Mouse (Mus musculus) stomach, postnatal 0 days (tissue): ENCODE results near the gene Trpv6.

ENCODE experiments used
- CTCF ChIP-seq: IDR thresholded peaks from 2 replicates; pipeline ENCODE4 v1.5.1; 2016; ENCODE audit warnings: antibody characterized with exemption, low read depth, mild to moderate bottlenecking, moderate library complexity
- EP300 ChIP-seq: optimal IDR thresholded peaks from 2 replicates; pipeline ENCODE3; 2016; ENCODE audit warnings: antibody characterized with exemption

DNA sequence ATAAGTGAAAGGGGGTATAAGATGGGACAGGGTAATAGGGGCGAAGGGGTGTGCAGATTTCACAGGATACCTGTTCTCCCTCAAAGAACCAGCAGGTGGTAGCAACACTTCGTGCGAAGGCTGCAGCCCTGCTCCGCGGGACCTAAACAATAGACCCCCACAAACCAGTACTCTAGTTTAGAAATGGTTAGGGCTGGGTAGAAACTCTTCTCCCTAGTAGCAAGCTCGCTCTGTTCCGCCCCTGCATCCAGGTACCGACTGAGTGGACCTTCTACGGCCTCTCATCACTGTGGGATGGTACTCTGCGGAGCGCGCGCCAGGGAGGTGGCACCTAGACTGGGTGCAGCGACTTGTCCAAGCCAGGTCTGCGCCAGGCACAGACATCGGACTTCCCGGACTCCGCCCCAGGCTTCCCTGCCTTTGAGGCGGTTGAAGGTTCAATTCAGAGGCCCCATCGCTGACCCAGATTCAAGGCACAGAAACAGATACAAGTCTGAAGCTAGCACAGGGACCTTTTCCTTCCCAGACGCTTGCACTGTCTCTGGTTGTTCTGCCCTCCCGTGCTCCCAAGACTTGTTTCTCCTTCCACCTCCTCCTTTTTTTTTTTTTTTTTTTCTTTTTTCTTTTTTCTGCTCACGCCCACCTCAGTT lies 31.7 kb downstream of the Trpv6 start:
- TF ChIP-seq EP300 (no peak), CTCF (peak; percentile 80)
